Mouse (Mus musculus) limb, embryonic 14.5 days (tissue): ENCODE measurements around the gene Gls2. TPM values are rescaled to one million over a fixed set of nuclear protein-coding genes. Genes with fewer than 3 reads are reported as not detected.

ENCODE experiments used
- ATAC-seq: fragments of 200-750 bp; cut with Nextera tagmentation; 2 replicates; pipeline ENCODE4 v1.8.0; 2017; ENCODE audit warnings: low read depth, moderate number of reproducible peaks, moderate TSS enrichment; ENCODE audit not compliant: low FRiP score
- DNase-seq: peaks from one replicate; pipeline ENCODE4 v3.0.0-alpha.2; 2015; ENCODE audit warnings: low spot score
- H3K27ac ChIP-seq: fragments of 300-500 bp; sonication (generic); replicated peaks from 2 replicates; pipeline ENCODE4 v1.5.1; 2014; ENCODE audit warnings: low read depth, mild to moderate bottlenecking, low read length, moderate library complexity, mixed read lengths
- H3K27me3 ChIP-seq: fragments of 300-500 bp; sonication (generic); 2 replicates; pipeline ENCODE4 v1.6.1; 2014; ENCODE audit warnings: low read length, mixed read lengths; ENCODE audit not compliant: control insufficient read depth, insufficient read depth
- H3K36me3 ChIP-seq: fragments of 300-500 bp; sonication (generic); 2 replicates; pipeline ENCODE4 v1.6.1; 2014; ENCODE audit warnings: mild to moderate bottlenecking, low read length, moderate library complexity, mixed read lengths; ENCODE audit not compliant: control insufficient read depth, insufficient read depth
- H3K4me1 ChIP-seq: fragments of 300-500 bp; sonication (generic); 2 replicates; pipeline ENCODE4 v1.6.1; 2014; ENCODE audit warnings: antibody characterized with exemption, low read length, mixed read lengths; ENCODE audit not compliant: control insufficient read depth, insufficient read depth
- H3K4me2 ChIP-seq: fragments of 300-500 bp; sonication (generic); replicated peaks from 2 replicates; pipeline ENCODE4 v1.6.1; 2014; ENCODE audit warnings: low read depth, mild to moderate bottlenecking, low read length, moderate library complexity; ENCODE audit not compliant: severe bottlenecking
- H3K4me3 ChIP-seq: fragments of 300-500 bp; sonication (generic); replicated peaks from 2 replicates; pipeline ENCODE4 v1.5.1; 2014; ENCODE audit warnings: low read length
- H3K9ac ChIP-seq: fragments of 300-500 bp; sonication (generic); 2 replicates; pipeline ENCODE4 v1.6.1; 2014; ENCODE audit warnings: mild to moderate bottlenecking, low read depth, low read length, moderate library complexity; ENCODE audit not compliant: severe bottlenecking
- H3K9me3 ChIP-seq: fragments of 300-500 bp; sonication (generic); 2 replicates; pipeline ENCODE4 v1.6.1; 2016; ENCODE audit warnings: low read length; ENCODE audit not compliant: control insufficient read depth
- POLR2A ChIP-seq: fragments of 200-500 bp; IDR thresholded peaks from 2 replicates; pipeline ENCODE4 v1.8.0; 2012; ENCODE audit warnings: inconsistent platforms, mild to moderate bottlenecking, moderate library complexity, borderline replicate concordance; ENCODE audit not compliant: insufficient read depth, insufficient read length; ENCODE audit errors: extremely low read depth
- WGBS: fragments of 180-500 bp; shearing (Covaris S2); extraction: QIAGEN DNeasy Blood & Tissue Kit; methylation state at CpG from one replicate; pipeline ENCODE4 v1.1.7; 2014; 5-methylcytosine and 5-hydroxymethylcytosine counted together
- polyA plus RNA-seq, 2 experiments: library from polyadenylated mRNA; depleted of rRNA in 1 of 2; stranded (reverse) in 1 of 2; unstranded in 1 of 2; fragments of >200 nt; fragmentation: Nextera tagmentation in 1 of 2; extraction: Ambion mirVana in 1 of 2; gene quantifications; 2 replicates each; pipeline versions ENCODE4 v1.2.1 to v1.2.3; 2012 to 2014

The Gls2 gene
- polyA plus RNA-seq, 2 experiments: 2.5 to 5.8 TPM

DNA sequence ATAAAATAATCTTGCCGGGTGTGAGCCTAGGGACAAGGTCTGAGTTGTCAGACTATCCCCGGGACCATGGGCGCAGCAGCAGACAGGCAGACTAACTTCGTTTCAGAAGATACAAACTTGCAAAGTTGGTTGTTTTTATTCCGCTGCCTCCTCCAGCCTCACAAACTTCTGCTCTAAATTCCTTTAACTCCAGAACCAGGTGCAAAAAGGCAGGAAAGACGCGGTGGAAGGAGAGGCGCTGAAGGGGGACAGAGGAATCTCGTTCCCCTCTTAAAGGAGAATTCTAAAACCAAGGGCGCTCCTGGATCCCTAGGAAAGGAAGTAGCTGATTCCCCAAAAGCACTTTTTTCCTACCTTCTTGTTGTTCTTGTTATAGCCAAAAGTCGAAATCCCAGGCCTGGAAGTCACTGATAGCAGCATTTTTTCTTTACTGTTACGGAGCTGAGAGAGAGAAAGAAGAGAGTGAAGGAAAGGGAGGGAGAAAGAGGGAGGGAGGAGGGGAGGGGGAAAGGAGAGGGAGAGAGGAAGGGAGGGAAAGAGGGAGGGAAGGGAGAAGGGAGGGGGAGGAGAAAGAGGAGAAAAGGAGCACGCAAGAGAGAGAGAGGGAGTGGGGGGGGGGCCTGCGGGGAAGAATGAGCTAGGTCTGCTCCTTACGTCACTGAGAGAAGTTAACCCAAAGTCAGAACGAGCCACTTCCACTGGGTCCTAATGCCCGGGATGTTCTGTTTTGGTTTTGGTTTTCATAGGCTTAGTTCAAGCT is 18.1 kb upstream of the Gls2 start:
- DNase-seq: peak; percentile 96
- Histone ChIP-seq H3K4me2 (peak overlapping the region; percentile 79), H3K4me3 (peak overlapping the region; percentile 65), H3K27me3 (no peaks in the 10 kb centered on the region), H3K9ac (peak overlapping the region; percentile 69), H3K9me3 (no peaks in the 10 kb centered on the region), H3K4me1 (peaks cover 23% of the 10 kb centered on the region), H3K36me3 (no peaks in the 10 kb centered on the region), H3K27ac (peak overlapping the region; percentile 91)
- WGBS: under 1% methylated on average over 16 of the region's 17 CpGs
- TF ChIP-seq POLR2A: no peak
- peak; percentile 91 for ATAC-seq

DNA sequence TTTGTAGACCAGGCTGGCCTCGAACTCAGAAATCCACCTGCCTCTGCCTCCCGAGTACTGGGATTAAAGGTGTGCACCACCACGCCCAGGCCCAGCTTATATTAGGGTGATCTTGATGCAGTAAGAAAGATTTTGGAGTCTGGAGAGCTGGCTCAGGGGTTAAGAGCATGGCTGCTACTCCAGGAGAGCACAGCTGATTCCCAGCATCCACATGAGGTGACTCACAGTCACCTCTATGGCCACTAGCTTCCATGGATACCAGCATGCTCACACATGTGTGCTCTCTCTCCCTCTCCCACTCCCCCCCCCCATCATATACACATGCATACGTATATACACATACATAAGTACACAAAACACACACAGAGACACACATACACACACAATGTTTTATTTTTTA is 16.9 kb upstream of the Gls2 start:
- Histone ChIP-seq H3K9ac (no peak overlapping the region), H3K4me3 (no peak overlapping the region), H3K4me1 (peaks cover 23% of the 10 kb centered on the region), H3K36me3 (no peaks in the 10 kb centered on the region), H3K27ac (no peak overlapping the region), H3K27me3 (no peaks in the 10 kb centered on the region), H3K4me2 (no peak overlapping the region), H3K9me3 (no peaks in the 10 kb centered on the region)
- TF ChIP-seq POLR2A: no peak
- no peak for ATAC-seq
- 86% methylated on average over 4 of the region's 4 CpGs for WGBS
- no peak for DNase-seq

DNA sequence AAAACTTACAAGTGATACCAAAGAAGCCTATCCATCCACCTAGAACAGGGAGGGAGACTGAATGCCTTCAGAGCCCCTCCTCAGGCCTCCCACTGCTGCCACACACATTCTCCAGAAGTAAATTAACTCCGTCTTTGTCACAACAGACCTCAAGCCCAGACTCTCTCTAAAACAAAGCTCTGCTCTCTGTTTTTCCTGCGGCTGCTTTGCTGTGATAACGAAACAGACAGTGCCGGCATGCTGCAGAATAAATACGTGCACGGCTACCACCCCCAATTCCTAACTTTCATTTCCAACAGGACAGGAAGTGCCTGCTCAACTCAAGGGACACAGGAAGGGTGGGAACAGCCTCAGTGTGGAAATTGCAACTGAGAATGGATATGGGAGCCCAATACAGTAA is 14.3 kb upstream of the Gls2 start, which contains the start of gene Rbms2:
Gene Rbms2 (minus strand): TSS at position 309 of the 400 bp plus-strand sequence.
- no peak for TF ChIP-seq POLR2A
- H3K4me3 ChIP-seq: peak within 1 kb of the TSS; percentile 21
- no peaks in the 10 kb centered on the region for H3K36me3 ChIP-seq
- peaks cover 14% of the 10 kb centered on the region for H3K4me1 ChIP-seq
- ATAC-seq (no peak), DNase-seq (no peak)
- H3K9ac ChIP-seq: peak within 1 kb of the TSS; percentile 52
- no peaks in the 10 kb centered on the region for H3K9me3 ChIP-seq
- no peaks in the 10 kb centered on the region for H3K27me3 ChIP-seq
- 1% methylated on average over 6 of the region's 6 CpGs for WGBS
- H3K27ac ChIP-seq: peak within 1 kb of the TSS; percentile 79
- H3K4me2 ChIP-seq: peak within 1 kb of the TSS; percentile 30

DNA sequence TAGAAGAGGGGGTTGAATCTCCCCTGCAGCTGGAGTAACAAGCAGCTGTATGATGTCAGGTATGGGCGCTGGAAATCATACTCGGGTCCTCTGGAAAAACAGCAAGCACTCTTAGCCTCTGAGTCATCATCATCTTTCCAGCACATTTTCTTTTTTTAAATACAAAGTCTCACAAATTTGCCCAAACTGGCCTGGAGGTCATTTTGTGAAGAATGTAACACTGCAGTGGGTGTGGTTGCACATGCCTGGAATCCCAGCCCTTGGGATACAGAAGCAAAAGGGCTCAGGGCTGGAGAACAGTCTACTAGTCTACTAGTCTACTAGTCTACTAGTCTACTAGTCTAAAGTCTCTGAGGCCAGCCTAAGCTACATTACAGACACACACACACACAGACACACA is 10.0 kb upstream of the Gls2 start:
- peaks cover 8% of the 10 kb centered on the region for H3K4me1 ChIP-seq
- H3K27ac ChIP-seq: no peak overlapping the region
- no peak for TF ChIP-seq POLR2A
- no peaks in the 10 kb centered on the region for H3K36me3 ChIP-seq
- no peak overlapping the region for H3K4me2 ChIP-seq
- WGBS: 88% methylated on average over 2 of the region's 2 CpGs
- H3K4me3 ChIP-seq: no peak overlapping the region
- no peak overlapping the region for H3K9ac ChIP-seq
- DNase-seq: no peak
- no peak for ATAC-seq
- H3K27me3 ChIP-seq: no peaks in the 10 kb centered on the region
- no peaks in the 10 kb centered on the region for H3K9me3 ChIP-seq

DNA sequence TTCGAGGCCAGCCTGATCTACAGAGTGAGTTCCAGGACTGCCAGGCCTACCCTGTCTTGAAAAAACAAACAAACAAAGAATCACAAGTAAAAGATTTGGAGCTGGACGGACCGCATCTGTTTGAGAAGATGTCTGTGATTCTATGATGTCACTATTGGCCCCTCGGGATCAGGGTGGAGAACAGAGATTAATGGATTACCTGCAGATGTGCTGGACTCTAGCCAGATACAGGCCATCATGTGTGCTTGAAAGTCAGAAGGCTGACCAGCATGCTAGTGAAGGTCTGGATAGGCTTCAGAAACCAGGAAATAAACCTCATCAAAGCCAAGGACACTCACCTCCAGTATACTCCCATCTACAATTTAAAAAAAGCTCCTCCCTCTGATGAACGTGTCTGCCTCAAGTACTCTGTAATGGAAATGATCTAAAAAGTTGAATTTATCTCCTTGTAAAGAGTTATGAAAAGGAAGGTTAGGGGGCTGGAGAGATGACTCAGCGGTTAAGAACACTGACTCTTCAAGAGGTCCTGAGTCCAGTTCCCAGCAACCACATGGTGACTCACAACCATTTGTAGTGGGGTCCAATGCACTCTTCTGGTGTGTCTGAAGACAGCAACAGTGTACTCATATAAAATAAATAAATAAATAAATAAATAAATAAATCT is 8.8 kb upstream of the Gls2 start:
- no peak overlapping the region for H3K9ac ChIP-seq
- H3K4me3 ChIP-seq: no peak overlapping the region
- H3K27me3 ChIP-seq: no peaks in the 10 kb centered on the region
- ATAC-seq: no peak
- H3K4me1 ChIP-seq: no peaks in the 10 kb centered on the region
- no peaks in the 10 kb centered on the region for H3K36me3 ChIP-seq
- no peak overlapping the region for H3K4me2 ChIP-seq
- TF ChIP-seq POLR2A: no peak
- H3K27ac ChIP-seq: no peak overlapping the region
- no peaks in the 10 kb centered on the region for H3K9me3 ChIP-seq
- peak; percentile 42 for DNase-seq
- WGBS: 66% methylated on average over 6 of the region's 6 CpGs
